Mouse (Mus musculus): ENCODE data around the gene Zfp513.
A peak's percentile ranks its signal among the peaks of the same experiment; 100 is the strongest.

The Zfp513 gene

DNA sequence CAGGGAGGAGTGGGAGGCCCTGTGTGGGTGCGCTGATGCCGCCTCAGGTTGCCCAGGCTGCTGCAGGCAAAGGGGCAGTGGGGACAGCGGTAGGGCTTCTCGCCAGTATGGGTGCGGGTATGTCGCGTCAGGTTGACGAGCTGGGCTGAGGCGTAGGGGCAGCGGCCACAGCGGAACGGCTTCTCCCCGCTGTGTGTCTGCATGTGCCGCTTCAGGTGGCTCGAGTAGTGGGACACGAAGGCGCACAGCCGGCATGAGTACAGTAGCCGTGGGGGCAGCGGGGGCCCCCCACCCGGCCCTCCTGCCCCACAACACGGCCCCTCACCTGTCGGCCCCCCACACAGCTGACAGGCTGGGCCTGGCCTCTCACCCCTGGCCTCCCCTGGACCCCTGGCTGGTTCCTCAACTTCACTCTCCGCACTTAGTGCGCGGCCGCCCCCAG, 1.8 kb downstream of the Zfp513 start:
- no peak for DNase-seq (ENCODE audit: low spot score in 2 of 2)

DNA sequence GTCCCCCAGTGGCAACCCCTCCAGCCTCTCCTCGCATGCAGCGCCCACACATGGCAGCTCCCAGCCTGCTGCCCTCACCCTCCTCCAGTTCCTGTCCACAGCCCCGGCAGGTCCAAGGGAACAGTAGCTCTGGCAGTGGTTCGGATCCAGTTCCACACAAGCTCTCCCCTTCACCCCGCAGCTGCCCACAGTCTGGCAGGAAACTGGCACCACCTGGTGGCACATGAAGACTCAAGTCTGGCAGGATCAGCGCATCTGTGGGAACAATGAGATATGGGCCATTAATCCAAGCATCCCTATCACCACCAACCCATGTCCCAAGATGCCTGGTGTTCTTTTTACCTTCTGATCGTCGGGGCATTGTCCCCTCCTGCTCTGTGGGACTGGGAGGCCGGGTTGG, 2.2 kb downstream of the Zfp513 start:
- DNase-seq (ENCODE audit: low spot score in 2 of 2) = no peak

DNA sequence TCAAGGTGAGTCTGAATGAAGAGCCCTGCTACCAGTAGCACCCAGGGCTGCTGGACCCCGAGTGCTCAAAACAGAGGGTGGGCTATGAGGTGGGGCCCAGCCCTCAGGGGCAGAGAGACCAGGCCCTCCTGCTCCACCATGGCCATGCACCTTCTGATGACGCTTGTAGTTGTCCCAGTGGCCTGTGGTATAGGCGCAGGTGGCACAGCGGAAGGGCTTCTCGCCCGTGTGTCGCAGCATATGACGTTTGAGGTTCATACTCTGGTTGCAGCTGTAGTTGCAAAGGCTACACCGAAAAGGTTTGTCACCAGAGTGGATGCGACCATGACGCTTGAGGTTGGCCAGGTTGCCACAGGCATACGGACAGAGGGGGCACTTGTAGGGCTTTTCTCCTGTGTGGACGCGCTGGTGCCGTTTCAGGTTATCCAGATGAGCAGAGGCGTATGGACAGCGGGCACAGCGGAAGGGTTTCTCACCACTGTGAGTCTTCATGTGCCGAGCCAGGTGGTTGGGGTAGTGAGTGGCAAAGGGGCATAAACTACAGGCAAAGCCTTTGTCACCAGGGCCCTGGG, 2.7 kb downstream of the Zfp513 start:
- no peak for DNase-seq (ENCODE audit: low spot score in 2 of 2)

DNA sequence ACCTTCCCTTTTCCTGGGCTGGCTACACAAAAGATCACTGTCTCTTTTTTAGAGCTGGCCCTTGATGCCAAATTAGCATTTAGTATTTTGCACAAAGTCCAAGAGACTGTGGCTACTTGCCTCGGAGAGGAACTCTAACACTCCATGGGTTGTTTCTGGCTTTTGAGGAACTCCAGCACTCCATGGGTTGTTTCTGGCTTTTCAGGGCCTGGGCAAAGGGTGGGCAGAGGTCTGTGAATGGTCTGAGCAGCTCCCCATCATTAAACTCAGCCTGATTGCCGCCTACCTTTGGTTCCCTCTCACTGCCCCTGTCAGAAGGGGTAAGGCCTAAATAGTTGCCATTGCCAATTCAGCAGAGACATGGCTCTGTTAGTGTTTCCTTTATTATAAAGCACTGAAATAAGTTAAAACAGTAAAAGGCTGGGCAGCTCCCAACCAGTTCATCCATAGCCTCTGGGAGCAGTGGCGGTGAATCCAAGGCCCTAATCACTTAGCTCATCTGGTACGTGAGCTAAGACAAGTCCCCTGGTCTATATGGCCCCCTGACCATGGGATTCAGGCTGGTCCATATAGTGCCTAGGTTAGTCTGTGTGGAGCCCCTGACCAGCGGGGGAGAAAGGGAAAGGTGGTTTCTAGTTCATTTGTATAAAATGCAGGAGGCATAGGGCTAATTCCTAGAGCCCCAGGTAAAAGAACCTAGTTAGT, 3.3 kb downstream of the Zfp513 start:
- no peak for DNase-seq (ENCODE audit: low spot score in 2 of 2)

DNA sequence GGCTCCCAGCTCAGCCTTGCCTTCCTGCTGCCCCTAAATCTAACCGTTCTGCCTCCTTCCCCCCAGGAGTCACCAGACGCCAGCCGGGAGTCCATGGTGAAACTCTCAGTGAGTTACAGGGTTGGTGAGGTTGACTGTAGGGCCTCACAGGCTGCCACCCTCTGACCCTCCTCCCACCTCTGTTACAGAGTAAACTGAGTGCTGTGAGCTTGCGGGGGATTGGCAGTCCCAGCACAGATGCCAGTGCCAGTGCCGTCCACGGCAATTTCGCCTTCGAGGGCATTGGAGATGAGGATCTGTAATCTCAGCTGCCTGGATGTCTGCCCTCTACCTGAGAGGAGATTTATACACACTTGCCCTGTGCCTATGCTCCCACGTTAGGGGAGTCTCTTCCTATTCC, 3.9 kb downstream of the Zfp513 start:
- no peak for DNase-seq (ENCODE audit: low spot score in 2 of 2)

DNA sequence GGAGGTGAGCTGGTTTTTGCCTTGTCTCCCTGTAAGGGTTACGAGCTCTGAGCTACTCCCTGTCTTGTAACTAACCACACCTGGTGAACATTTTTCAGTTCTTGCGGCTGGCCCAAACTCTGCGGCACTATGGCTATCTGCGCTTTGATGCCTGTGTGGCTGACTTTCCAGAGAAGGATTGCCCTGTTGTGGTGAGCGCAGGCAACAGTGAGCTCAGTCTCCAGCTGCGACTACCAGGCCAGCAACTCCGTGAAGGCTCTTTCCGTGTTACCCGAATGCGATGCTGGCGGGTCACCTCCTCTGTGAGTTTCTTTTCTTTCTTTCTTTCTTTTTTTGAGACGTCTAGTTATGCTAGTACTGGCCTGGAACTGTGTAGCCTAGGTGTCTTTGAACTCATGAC, 5.0 kb downstream of the Zfp513 start:
- no peak for DNase-seq (ENCODE audit: low spot score in 2 of 2)

DNA sequence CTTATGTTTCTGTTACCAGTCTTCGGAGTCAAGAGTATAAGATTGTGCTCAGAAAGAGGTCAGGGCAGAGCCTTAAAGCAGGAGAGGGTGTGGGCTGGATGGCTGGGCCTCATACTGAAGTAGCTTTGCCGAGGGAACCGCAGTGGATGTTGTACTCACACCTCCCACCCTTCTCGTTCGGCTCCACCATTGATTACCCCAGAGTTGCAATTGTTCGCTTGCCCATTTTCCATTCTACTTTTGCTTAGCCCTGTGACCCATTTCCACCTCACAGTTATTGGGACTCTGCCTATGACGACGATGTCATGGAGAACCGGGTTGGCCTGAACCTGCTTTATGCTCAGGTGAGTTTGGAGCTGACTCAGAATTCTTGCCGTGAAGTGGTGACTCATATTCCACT, 5.9 kb downstream of the Zfp513 start:
- DNase-seq (ENCODE audit: low spot score in 2 of 2) = no peak

DNA sequence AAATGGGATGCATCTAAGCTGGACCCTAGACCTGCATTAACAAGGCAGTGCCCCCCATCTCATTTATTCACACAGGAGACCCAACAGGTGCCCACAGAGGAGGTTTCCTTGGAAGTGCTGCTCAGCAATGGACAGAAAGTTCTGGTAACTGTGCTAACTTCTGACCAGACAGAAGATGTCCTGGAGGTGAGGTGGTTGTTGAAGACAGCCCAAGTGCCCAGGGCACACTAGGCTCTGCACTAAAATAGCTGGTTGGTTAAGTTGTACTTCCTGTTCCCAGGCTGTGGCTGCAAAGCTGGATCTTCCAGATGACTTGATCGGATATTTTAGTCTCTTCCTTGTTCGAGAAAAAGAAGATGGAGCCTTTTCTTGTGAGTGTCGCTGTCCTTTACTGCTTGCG, 6.4 kb downstream of the Zfp513 start:
- no peak for DNase-seq (ENCODE audit: low spot score in 2 of 2)

DNA sequence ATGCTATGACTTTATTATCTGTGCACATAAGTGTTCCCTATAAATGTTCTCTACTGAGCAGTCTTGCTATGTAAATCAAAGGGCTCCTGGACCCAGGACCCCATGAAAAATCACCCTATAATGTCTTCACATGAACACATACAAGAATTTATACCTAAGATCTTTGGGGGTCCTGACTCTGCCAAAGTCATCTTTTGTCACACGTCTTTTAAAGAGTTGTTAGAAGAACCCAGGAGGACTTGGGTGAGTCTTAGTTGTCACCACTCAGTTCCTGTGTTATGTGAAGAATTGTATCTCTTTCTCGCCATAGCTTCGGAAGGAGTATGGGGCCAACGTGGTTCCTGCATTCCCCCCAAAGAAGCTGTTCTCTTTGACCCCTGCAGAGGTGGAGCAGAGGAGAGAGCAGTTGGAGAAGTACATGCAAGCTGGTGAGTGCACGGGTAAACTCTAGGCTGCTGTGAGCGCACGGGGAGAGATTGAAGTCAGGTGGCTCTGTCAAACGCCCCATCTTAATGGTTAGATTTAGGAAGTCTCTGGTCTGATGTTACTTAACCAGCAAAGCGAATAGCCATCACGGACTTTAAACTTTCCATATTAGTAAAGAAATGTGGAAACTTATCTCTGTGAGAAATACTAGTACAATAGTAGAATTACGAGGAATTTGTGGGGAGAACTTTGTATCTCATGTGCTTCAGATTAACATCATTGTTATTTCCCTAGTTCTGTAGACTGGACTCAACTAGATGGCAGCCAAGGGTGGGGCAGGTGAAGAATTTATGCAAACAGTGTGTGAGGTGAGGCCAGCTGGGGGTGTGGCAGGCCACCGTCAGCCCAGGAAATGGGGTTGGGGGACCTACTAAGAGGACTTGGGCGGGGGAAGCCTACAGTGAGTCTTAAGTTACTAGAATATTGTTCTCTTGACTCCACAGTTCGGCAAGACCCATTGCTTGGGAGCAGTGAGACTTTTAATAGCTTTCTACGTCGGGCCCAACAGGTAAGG, 7.3 kb downstream of the Zfp513 start:
- no peak for DNase-seq (ENCODE audit: low spot score in 2 of 2)

DNA sequence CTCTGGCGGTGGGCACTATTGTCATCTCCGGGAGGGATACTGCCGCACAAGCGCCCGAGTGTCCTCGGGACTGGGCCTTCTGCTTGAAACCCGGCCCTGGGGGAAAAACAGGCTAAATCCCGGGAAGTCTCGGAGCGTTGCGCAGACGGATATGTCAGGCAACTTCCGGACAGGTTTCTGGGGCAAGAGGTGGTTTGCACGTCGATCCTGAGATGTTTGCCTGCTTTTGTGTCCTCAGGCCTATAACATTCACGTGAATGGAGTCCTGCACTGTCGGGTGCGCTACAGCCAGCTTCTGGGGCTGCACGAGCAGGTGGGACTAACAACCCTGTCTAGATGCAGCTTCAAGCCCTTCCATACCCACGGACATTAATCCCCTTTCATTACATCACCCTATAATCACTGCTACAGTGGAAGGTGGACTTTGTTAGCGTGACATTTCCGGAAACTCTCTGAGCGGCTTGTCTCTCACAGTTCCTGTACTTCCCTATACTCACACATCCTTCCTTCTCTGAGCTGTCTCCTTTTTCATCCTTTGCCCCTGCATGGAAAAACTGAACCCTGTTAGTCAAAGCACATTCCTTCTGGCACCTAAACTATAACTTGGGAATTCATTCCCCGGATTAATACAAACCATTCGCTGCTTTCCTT, 8.3 kb downstream of the Zfp513 start:
- no peak for DNase-seq (ENCODE audit: low spot score in 2 of 2)

DNA sequence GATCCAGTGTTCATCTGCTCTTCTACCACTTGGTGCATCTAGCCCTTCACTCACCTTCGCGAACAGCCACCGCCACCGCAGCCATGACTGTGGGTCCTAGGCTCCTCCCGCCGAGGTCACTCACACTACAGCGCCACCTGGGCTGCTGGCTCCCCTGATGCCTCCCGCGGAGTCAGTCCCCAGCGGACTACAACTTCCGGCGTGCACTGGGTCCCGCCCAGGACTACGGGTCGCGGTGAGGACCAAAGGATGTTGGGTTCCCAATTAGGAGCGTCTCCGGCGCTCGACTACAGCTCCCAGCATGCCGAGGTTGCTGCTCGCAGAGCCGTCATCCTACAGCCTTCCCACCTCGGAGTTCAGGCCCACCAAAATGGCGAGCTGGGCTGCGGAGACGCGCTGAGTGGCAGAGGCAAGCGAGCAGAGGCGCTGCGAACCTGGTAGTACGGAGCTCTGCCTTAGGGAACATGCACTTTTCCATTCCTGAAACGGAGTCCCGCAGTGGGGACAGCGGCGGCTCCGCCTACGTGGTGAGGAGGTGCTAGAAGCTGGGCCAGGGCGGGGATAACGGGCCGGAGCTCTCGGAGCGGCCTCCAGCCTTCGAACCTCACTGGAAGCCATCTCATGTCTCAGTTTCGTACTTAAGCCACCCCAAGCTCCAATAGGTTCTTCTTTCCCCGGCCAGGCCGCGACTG, 9.0 kb downstream of the Zfp513 start, which contains the start of the genes Snx17 and Eif2b4:
Gene Snx17, plus strand, starts transcription at position 289 of the 692 bp plus-strand sequence.
Gene Eif2b4, minus strand, starts transcription at position 492 of the 692 bp plus-strand sequence.
- peak; percentile 99 for DNase-seq (ENCODE audit: low spot score in 2 of 2)

DNA sequence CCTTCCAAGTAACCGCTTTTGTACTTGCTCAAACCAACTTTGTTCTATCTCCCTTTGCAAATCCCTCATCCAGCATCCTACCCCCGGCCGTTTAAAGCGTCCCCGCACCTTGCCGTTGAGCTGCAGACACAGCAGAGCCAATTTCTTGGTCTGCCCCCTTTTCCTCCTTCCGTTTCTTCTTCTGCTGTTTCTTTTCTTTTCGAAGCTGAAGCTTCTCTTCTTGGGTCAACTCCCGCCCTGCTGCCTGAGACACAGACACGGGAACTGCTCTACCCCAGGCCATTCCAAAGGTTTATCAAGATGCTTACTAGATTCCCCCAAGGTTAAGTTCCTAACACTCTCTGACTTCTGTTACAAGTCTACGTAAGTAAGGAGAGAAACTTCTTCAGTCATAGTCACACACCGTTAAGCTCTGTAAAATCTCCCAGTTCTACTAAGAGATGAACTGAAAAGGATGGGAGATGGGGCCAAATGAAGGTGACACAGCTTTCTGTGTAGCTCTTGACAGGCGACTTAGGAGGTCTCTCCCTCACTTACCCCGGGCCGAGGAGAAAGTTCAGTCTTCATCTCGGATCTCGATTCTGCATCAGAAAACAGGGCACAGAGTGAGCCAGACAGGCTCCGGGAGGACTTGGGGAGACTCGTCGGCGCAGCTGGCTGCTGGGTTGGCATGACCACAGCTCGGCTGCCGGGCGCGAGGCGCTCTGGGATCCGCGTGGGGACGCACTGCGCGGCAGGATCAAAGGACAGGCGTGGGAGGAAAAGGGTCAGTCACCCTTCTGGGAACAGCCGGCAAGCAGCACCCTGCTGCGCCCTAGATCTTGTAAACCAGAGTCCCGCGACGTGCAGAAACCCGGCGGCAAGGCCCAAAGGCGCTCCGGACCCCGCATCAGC, 9.8 kb downstream of the Zfp513 start:
- DNase-seq (ENCODE audit: low spot score in 2 of 2) = no peak

DNA sequence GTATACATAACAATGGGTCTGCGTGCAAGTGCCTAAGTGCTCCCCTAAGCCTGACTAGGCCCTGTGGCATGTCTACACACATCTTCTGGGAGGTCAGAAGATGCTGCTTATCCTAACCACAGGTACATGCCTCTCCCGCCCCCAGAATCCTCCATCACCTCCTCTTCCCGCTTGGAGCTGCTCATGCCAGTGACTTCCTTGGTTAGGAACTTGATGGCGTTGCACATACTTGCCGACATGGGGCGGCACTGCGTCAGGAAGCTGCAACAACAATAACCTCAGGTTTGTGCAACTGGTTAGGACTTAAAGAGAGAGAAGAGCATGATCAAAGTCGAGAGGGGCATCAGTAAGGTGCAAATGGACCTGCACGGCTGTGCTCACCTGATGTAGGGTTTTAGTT, 11.9 kb downstream of the Zfp513 start:
- no peak for DNase-seq (ENCODE audit: low spot score in 2 of 2)

DNA sequence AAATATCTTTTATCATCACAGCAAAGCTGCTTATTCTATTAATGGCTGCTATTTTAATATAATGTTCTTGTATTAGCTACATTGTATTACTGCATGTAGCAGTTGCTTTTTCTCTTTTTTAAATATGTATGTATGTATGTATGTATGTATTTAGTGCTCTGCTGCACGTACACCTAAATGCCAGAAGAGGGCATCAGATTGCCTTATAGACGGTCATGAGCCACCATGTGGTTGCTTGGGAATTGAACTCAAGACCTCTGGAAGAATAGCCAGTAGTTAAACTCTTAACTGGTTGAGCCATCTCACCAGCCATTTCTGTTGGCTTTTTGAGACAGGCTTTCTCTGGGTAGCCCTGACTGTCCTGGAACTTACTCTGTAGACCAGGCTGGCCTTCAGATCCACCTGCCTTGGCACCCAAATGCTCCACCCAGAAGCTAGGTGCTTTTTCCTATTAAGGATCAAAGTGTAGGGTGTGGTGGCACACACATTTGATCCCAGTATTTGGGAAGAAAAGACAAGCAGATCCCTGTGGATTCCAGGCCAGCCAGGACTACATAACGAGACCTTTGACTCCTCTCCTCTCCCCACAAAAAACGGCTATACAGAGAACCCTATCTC, 13.8 kb downstream of the Zfp513 start:
- DNase-seq (ENCODE audit: low spot score in 2 of 2) = no peak

DNA sequence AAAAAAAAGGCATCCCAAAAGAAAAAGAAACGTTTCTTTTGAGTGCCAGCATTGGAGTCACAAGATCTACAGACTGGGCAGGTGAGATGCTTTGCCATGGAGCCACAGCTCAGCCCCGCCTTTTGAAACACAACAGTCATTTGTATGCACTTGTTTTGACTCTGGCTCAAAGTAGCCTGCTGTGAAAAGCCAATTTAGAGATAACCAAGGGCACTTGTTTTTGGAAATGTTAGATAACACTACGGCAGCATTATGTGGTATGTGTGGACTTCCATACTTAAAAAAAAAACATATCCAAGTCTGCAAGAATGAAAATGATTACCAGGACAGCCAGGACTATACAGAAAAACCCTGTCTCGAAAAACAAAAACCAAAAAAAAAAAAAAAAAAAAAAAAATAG, 18.4 kb downstream of the Zfp513 start:
- DNase-seq (ENCODE audit: low spot score in 2 of 2) = no peak

DNA sequence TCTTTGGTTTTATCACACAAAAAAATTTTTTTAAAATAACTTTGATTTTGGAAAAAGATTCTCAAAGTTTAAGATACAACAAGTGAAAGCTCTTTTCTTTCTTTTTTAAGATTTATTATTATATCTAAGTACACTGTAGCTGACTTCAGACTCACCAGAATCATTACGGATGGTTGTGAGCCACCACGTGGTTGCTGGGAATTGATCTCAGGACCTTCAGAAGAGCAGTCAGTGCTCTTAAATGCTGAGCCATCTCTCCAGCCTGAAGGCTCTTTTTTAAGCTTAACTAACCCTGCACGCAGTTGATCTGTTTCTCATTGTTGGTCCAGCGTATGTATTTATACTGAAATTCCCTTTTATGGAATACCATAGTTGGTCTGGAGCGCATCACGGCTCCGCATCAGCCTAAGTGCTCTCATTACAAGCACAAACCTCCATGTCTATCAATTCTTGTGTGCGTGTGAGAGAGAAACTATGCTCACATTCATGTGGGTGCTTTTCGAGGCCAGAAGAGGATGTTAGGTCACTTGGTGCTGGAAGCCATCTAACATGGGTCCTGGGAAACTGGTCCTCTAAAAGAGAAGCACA, 20.8 kb downstream of the Zfp513 start:
- no peak for DNase-seq (ENCODE audit: low spot score in 2 of 2)

DNA sequence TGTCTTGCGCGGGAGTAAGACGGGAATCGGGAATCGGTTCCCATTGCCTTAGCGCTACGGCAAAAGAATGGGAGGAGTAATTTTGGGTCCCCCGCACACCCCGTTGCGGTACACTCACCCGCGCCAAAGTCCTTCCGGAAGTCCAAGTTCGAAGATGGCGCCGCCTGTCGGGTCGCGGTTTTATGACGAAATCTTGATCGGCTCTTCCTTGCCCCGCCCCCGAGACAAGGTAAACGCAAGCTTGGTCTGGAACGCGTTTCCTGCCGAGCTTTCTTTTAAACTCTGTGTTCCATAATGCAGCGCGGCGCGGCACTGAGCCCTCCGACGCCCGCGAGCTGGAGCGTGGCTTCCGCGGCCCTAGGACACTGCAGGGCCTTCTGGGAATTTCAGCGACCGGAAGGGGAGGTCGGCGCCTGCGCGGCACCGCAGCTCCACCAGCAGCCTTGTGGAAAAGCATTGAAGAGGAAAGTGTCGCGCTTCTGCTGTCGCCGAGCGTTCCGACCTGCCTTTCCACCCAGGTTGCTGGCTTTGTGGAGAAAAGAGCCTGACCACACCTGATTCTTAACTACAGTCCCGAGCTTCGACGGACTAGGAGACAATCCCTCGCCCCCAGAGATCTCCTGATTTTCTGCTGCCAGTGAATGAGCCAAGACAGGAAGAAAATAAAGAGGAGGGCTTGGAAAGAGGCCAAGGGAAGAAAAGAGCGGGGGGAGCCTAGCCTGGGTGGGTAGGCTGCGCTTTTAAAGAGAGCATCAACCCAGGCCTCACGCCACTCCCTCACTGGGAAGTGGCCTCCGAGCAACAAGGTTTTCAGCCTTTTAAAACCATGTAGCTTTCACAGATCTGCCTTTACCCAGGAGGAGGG, 22.1 kb downstream of the Zfp513 start, which contains the start of the genes Gm29609 and Gtf3c2:
Gene Gm29609, minus strand, starts transcription at position 146 of the 865 bp plus-strand sequence.
Gene Gtf3c2, minus strand, starts transcription at position 379 of the 865 bp plus-strand sequence.
- peak; percentile 95 to 96 for DNase-seq (ENCODE audit: low spot score in 2 of 2)

DNA sequence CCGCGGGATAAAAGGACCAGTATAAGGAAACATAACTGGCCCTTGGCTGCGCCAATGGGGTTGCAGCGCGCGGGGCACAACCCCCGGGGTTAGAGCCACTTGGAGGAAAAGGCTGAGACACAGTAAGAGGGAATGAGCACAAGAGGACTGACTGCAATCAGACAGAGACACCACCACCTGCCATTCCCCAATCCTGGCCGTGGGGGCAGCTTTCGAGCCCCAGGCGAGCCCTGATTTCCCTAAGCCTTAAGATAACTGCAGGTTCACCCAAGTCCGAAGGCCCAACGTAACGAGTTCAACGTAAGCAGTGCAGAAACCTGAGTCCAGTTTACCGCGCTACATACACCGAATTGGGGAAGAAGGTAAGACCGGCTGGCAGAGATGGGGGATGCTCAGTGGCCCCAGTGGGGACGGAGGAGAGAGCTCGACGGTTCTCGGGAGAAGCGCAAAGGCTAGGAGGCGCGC, 22.8 kb downstream of the Zfp513 start:
- DNase-seq (ENCODE audit: low spot score in 2 of 2) = no peak

Measured in heart, adult 9 months (tissue).